Mouse (Mus musculus) small intestine, adult 2 months (tissue): ENCODE results near the gene Fam20b. TPM values are rescaled to one million over a fixed set of nuclear protein-coding genes. Genes with fewer than 3 reads are reported as not detected.

Experiments used
- H3K27ac ChIP-seq: fragments of 200-500 bp; 2 replicates; pipeline ENCODE4 v1.5.1; 2012; ENCODE audit warnings: low read depth, low read length, control low read depth, inconsistent platforms; ENCODE audit not compliant: insufficient read depth
- H3K27me3 ChIP-seq: fragments of 200-500 bp; 2 replicates; pipeline ENCODE4 v1.6.1; 2012; ENCODE audit warnings: mild to moderate bottlenecking, moderate library complexity, low read length, inconsistent platforms; ENCODE audit not compliant: control insufficient read depth, insufficient read depth
- H3K36me3 ChIP-seq: fragments of 200-500 bp; 2 replicates; pipeline ENCODE4 v1.6.1; 2012; ENCODE audit warnings: mild to moderate bottlenecking, low read length, control low read depth, inconsistent platforms; ENCODE audit not compliant: control insufficient read depth, insufficient read depth
- H3K4me1 ChIP-seq: fragments of 200-500 bp; 2 replicates; pipeline ENCODE4 v1.6.1; 2012; ENCODE audit warnings: low read length, inconsistent platforms, mixed read lengths; ENCODE audit not compliant: control insufficient read depth, insufficient read depth, insufficient read length
- H3K4me3 ChIP-seq: fragments of 200-500 bp; 2 replicates; pipeline ENCODE4 v1.5.1; 2012; ENCODE audit warnings: low read depth, mild to moderate bottlenecking, control low read depth, inconsistent platforms, low read length, moderate library complexity
- CTCF ChIP-seq: fragments of 200-500 bp; IDR thresholded peaks from 2 replicates; pipeline ENCODE4 v1.5.1; 2012; ENCODE audit warnings: low read depth, mild to moderate bottlenecking, control low read depth, inconsistent platforms, low read length, moderate library complexity, mixed read lengths; ENCODE audit not compliant: insufficient replicate concordance, insufficient read length; ENCODE audit errors: extremely low read depth
- POLR2A ChIP-seq: fragments of 200-500 bp; IDR thresholded peaks from 2 replicates; pipeline ENCODE4 v1.6.1; 2012; ENCODE audit warnings: low read depth, mild to moderate bottlenecking, control low read depth, inconsistent platforms, low read length, moderate library complexity
- WGBS: fragments of 180-500 bp; shearing (Covaris S2); methylation state at CpG from one replicate; pipeline ENCODE4 v1.1.7; 2018; 5-methylcytosine and 5-hydroxymethylcytosine counted together
- polyA plus RNA-seq: library from polyadenylated mRNA; depleted of rRNA; stranded (reverse); fragments of >200 nt; gene quantifications from 2 replicates; pipeline ENCODE4 v1.2.3, GENCODE M21; 2012

The Fam20b gene
- polyA plus RNA-seq, 1 experiment = 25.7 TPM

- H3K36me3 ChIP-seq = peaks cover 7% of the 10 kb centered on the region
- H3K27me3 ChIP-seq = no peaks in the 10 kb centered on the region
- H3K4me3 ChIP-seq = no peak overlapping the region
- H3K27ac ChIP-seq = no peak overlapping the region
- H3K4me1 ChIP-seq = peaks cover 18% of the 10 kb centered on the region; the same call in 1 of the 2 replicates
- 88% methylated on average over 5 of the region's 5 CpGs for WGBS
- TF ChIP-seq POLR2A (no peak), CTCF (no peak)
Measured at GRCm38 (mm10) chr1:156658676-156659075, 60.2 kb downstream of the Fam20b start.

- Histone ChIP-seq H3K4me3 (no peak overlapping the region), H3K36me3 (peaks cover 10% of the 10 kb centered on the region), H3K4me1 (peaks cover 18% of the 10 kb centered on the region; the same call in 1 of the 2 replicates), H3K27ac (no peak overlapping the region), H3K27me3 (no peaks in the 10 kb centered on the region)
- TF ChIP-seq CTCF = no peak
- no peak for TF ChIP-seq POLR2A
- 69% methylated on average over 4 of the region's 4 CpGs for WGBS
Measured at GRCm38 (mm10) chr1:156657523-156657922, 61.4 kb downstream of the Fam20b start.

DNA sequence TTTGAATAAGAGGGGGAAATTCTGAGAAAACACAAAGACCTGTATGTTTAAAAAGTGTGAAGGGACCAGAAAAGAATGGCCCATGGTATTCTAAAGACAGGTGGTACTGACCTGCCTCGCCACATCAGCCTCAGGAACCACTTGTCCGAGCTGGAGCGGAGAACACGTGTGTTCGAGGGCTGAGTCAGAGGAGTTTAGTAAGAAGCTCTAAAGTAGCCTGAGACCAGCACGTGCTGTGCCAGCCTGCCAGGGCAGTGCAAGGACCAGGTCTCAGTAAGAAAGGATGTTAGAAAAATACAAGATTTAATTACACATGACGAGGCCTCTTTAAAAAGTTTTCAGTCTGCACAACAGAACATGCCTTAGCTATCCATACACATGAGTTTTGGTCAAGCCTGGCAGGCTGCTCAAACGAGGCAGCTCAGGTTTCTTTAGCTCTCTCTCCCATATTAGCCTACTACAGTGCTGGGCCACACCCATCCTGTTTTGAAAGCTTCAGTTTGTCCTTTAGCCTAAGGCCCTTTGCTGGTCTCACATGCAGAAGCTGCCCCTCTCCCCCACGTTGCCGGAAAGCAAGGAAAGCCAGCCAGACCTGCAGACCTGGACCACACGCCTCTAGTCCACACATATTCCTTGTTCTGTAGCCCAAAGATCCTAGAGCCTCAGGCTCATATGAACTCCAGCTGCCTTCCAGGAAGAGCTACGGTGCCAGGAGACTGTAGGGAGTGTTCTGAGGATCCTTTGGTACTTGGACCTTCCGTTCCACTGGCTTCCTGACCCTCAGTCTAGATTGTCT, 64.0 kb downstream of the Fam20b start:
- H3K27ac ChIP-seq = no peak overlapping the region
- H3K27me3 ChIP-seq = no peaks in the 10 kb centered on the region
- 78% methylated on average over 13 of the region's 13 CpGs for WGBS

DNA sequence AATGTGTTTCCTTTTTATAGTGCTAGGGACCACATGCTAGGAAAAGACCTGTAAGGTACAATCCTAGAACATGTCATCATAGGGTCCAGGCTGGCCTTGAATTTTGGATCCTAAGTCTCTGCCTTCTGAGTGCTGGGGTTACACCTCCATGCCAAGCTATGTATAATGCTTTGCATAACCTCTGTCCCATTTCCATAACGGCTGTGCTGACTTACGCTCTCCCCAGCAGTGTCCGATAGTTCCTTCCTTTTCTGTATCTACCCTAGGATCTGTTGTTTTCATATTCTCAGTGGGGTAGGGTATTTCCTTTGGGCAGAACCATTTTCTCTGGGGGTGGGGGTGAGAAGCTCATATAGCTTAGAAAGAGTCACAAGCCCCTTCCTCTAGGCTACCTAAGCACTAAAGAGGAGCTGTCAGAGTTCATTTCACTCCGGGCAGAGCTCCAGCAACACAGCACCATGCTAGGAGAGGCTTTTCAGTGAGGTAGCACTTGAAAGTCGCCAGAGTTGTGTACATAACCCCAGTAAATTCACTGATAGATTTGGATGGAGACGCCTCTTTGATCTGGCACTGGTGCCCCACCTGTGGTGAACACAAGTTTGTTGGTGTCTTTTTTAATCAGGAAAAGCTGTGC, 66.6 kb downstream of the Fam20b start:
- H3K4me1 ChIP-seq = peaks cover 7% of the 10 kb centered on the region; the same call in 1 of the 2 replicates
- no peak overlapping the region for H3K27ac ChIP-seq
- H3K4me3 ChIP-seq = no peak overlapping the region
- H3K36me3 ChIP-seq = peaks cover 11% of the 10 kb centered on the region
- no peaks in the 10 kb centered on the region for H3K27me3 ChIP-seq
- 61% methylated on average over 6 of the region's 6 CpGs for WGBS
- TF ChIP-seq CTCF = no peak
- no peak for TF ChIP-seq POLR2A

More for the DNA sequence above, 64.0 kb downstream of the Fam20b start:
- Histone ChIP-seq H3K4me3 (no peak overlapping the region), H3K36me3 (peaks cover 8% of the 10 kb centered on the region), H3K4me1 (peaks cover 8% of the 10 kb centered on the region; the same call in 1 of the 2 replicates)
- TF ChIP-seq POLR2A (no peak), CTCF (no peak)

DNA sequence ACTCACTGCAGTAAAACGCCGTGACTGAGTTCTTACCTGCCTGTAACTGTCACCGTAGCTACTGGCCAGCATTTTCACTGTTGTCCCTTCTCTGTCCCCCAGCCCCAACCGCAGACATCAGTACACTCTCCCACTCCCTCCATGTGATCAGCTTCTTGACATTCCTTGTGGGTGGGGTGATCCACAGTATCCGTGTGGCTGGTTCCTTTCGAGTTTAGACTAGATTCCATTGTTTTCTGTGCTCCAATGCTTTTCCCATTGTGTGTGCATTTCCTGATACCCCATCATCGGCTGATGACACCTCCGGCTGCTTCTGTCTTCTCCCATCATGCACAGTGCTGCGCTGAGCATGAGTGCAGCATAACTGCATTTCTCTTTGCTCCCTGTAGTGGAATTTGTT, 68.3 kb downstream of the Fam20b start:
- no peaks in the 10 kb centered on the region for H3K27me3 ChIP-seq
- TF ChIP-seq CTCF = no peak
- no peak for TF ChIP-seq POLR2A

DNA sequence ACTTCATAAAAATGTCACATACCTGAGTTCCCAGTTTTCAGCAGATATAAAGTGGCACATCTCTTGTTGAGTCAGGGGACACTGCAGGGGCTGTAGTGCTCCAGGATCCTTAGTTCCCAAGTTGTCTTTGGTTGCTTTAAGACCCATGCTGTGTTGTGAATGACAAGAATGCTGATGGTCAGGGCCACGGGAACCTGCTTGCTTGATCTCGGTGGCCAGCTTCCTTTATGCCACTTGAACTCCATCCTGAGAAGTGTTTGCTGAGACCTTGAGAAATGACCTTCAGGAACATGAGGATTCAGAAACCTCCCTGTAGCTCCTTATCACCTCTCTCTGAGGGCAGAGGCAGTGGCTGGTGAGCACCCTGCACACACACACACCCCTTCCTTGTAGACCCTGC, 70.2 kb downstream of the Fam20b start:
- no peaks in the 10 kb centered on the region for H3K27me3 ChIP-seq
- WGBS = 65% methylated on average over 2 of the region's 2 CpGs
- H3K36me3 ChIP-seq = peaks cover 6% of the 10 kb centered on the region
- H3K4me3 ChIP-seq = no peak overlapping the region
- H3K27ac ChIP-seq = no peak overlapping the region
- no peaks in the 10 kb centered on the region; the same call in 1 of the 2 replicates for H3K4me1 ChIP-seq
- TF ChIP-seq CTCF = no peak
- no peak for TF ChIP-seq POLR2A

More for the DNA sequence above, 68.3 kb downstream of the Fam20b start:
- Histone ChIP-seq H3K4me3 (no peak overlapping the region), H3K36me3 (peaks cover 11% of the 10 kb centered on the region), H3K4me1 (no peaks in the 10 kb centered on the region; the same call in 1 of the 2 replicates), H3K27ac (no peak overlapping the region)
- WGBS = 85% methylated on average over 9 of the region's 9 CpGs

GRCm38 (mm10) chr1:156645971-156646370, 72.9 kb downstream of the Fam20b start:
- Histone ChIP-seq H3K27ac (no peak overlapping the region), H3K36me3 (peaks cover 19% of the 10 kb centered on the region), H3K4me3 (no peak overlapping the region), H3K4me1 (no peaks in the 10 kb centered on the region), H3K27me3 (no peaks in the 10 kb centered on the region)
- TF ChIP-seq POLR2A (no peak), CTCF (no peak)
- WGBS = 87% methylated on average over 4 of the region's 4 CpGs
